Mouse (Mus musculus) lung, embryonic 14.5 days (tissue): ENCODE data around the gene Satb2. TPM values are rescaled to one million over a fixed set of nuclear protein-coding genes. Genes with fewer than 3 reads are reported as not detected.

Source experiments
- ATAC-seq: fragments of 200-750 bp; cut with Nextera tagmentation; 2 replicates; pipeline ENCODE4 v1.8.0; 2017; ENCODE audit warnings: mild to moderate bottlenecking, moderate TSS enrichment, moderate library complexity; ENCODE audit not compliant: insufficient read depth
- DNase-seq: peaks from one replicate; pipeline ENCODE4 v3.0.0-alpha.2; 2015
- H3K27ac ChIP-seq: fragments of 300-500 bp; sonication (generic); 2 replicates; pipeline ENCODE4 v1.5.1; 2014; ENCODE audit warnings: low read depth, mild to moderate bottlenecking, moderate library complexity
- H3K27me3 ChIP-seq: fragments of 300-500 bp; sonication (generic); 2 replicates; pipeline ENCODE4 v1.6.1; 2014; ENCODE audit warnings: low read length, control low read depth; ENCODE audit not compliant: insufficient read depth
- H3K36me3 ChIP-seq: fragments of 300-500 bp; sonication (generic); 2 replicates; pipeline ENCODE4 v1.6.1; 2014; ENCODE audit warnings: control low read depth; ENCODE audit not compliant: insufficient read depth
- H3K4me1 ChIP-seq: fragments of 300-500 bp; sonication (generic); 2 replicates; pipeline ENCODE4 v1.6.1; 2014; ENCODE audit warnings: antibody characterized with exemption, control low read depth; ENCODE audit not compliant: insufficient read depth
- H3K4me2 ChIP-seq: fragments of 300-500 bp; sonication (generic); 2 replicates; pipeline ENCODE4 v1.6.1; 2014; ENCODE audit warnings: mild to moderate bottlenecking
- H3K4me3 ChIP-seq: fragments of 300-500 bp; sonication (generic); 2 replicates; pipeline ENCODE4 v1.5.1; 2014; ENCODE audit warnings: low read depth, low read length
- H3K9ac ChIP-seq: fragments of 300-500 bp; sonication (generic); 2 replicates; pipeline ENCODE4 v1.6.1; 2014
- H3K9me3 ChIP-seq: fragments of 300-500 bp; sonication (generic); 2 replicates; pipeline ENCODE4 v1.6.1; 2016; ENCODE audit warnings: low read depth, low read length, control low read depth
- CTCF ChIP-seq: IDR thresholded peaks from 2 replicates; pipeline ENCODE4 v1.5.1; 2016; ENCODE audit warnings: antibody characterized with exemption, low read depth
- WGBS: fragments of 180-500 bp; shearing (Covaris S2); extraction: QIAGEN DNeasy Blood & Tissue Kit; methylation state at CpG from one replicate; pipeline ENCODE4 v1.1.7; 2014; 5-methylcytosine and 5-hydroxymethylcytosine counted together
- polyA plus RNA-seq: library from polyadenylated mRNA; unstranded; fragments of >200 nt; fragmentation: Nextera tagmentation; extraction: Ambion mirVana; gene quantifications from 2 replicates; pipeline ENCODE4 v1.2.1, GENCODE M21; 2014

The Satb2 gene
- polyA plus RNA-seq, 1 experiment from 2014 or later, result 0.79 TPM

GRCm38 (mm10) chr1:56832738-56833137 lies 145.7 kb downstream of the Satb2 start:
- Histone ChIP-seq H3K4me1 (no peaks in the 10 kb centered on the region), H3K4me3 (no peak overlapping the region), H3K4me2 (no peak overlapping the region), H3K27ac (no peak overlapping the region), H3K36me3 (no peaks in the 10 kb centered on the region), H3K27me3 (no peaks in the 10 kb centered on the region), H3K9me3 (no peaks in the 10 kb centered on the region), H3K9ac (no peak overlapping the region)
- 88% methylated on average over 8 of the region's 8 CpGs for WGBS
- DNase-seq (no peak), ATAC-seq (no peak)
- no peak for TF ChIP-seq CTCF

- no peak for ATAC-seq
- Histone ChIP-seq H3K4me1 (no peaks in the 10 kb centered on the region), H3K36me3 (no peaks in the 10 kb centered on the region), H3K4me2 (no peak overlapping the region), H3K27me3 (no peaks in the 10 kb centered on the region), H3K27ac (no peak overlapping the region), H3K9ac (no peak overlapping the region), H3K9me3 (no peaks in the 10 kb centered on the region), H3K4me3 (no peak overlapping the region)
- DNase-seq, result no peak
- 82% methylated on average over 5 of the region's 5 CpGs for WGBS
- no peak for TF ChIP-seq CTCF
Measured at GRCm38 (mm10) chr1:56822735-56823134, 155.7 kb downstream of the Satb2 start.

DNA sequence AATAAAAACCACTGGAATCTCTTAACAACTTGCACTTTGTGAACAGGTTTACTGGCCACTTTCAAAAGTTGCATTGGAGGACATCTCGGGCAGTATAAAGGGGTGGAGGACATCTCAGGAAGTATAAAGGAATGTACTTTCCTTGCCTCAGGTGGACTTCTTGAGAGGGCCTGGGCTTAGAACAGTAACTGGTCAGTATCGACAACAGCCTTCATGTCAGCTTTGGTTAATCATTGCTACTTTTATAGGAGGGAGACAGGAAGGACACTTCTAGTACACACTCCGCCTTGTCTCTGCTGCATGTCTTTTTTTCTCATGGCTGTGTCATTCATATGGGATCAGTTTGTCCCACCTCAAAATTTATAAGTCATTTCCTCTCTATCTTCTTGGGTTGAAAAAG lies 156.4 kb downstream of the Satb2 start:
- no peak overlapping the region for H3K9ac ChIP-seq
- no peaks in the 10 kb centered on the region for H3K4me1 ChIP-seq
- H3K9me3 ChIP-seq, result no peaks in the 10 kb centered on the region
- no peaks in the 10 kb centered on the region for H3K36me3 ChIP-seq
- H3K4me2 ChIP-seq, result no peak overlapping the region
- no peak for TF ChIP-seq CTCF
- H3K27ac ChIP-seq, result no peak overlapping the region
- no peak for ATAC-seq
- no peak for DNase-seq
- H3K27me3 ChIP-seq, result no peaks in the 10 kb centered on the region
- no peak overlapping the region for H3K4me3 ChIP-seq
- WGBS, result 70% methylated on average over 3 of the region's 3 CpGs

- no peak for DNase-seq
- Histone ChIP-seq H3K27ac (no peak overlapping the region), H3K9ac (no peak overlapping the region), H3K9me3 (no peaks in the 10 kb centered on the region), H3K4me3 (no peak overlapping the region), H3K4me2 (no peak overlapping the region), H3K4me1 (no peaks in the 10 kb centered on the region), H3K36me3 (no peaks in the 10 kb centered on the region), H3K27me3 (no peaks in the 10 kb centered on the region)
- TF ChIP-seq CTCF, result no peak
- no peak for ATAC-seq
Measured at GRCm38 (mm10) chr1:56813506-56813905, 164.9 kb downstream of the Satb2 start.

DNA sequence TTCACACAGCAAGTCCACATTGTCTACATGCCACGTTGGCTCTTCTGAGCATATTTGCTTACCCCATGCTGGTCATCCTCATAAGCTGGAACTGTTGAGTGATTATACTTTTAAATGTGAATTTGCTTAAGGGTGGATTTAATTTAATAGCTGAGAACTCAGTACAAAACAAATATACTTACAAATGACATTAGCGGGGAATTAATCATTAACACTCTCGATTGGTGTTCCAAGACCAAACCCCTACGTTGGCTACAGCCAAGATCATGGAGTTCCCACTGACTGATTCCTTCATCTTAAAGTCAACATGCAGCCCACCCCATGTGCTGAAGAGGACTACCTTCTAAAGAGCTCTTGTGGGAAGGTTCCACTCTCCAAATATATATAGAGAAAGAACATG lies 165.5 kb downstream of the Satb2 start:
- 71% methylated on average over 4 of the region's 4 CpGs for WGBS
- H3K4me2 ChIP-seq, result no peak overlapping the region
- no peak for TF ChIP-seq CTCF
- DNase-seq (no peak), ATAC-seq (no peak)
- no peak overlapping the region for H3K27ac ChIP-seq
- H3K27me3 ChIP-seq, result no peaks in the 10 kb centered on the region
- no peak overlapping the region for H3K4me3 ChIP-seq
- H3K9ac ChIP-seq, result no peak overlapping the region
- no peaks in the 10 kb centered on the region for H3K4me1 ChIP-seq
- H3K9me3 ChIP-seq, result no peaks in the 10 kb centered on the region
- H3K36me3 ChIP-seq, result no peaks in the 10 kb centered on the region

GRCm38 (mm10) chr1:56811486-56811885 lies 167.0 kb downstream of the Satb2 start:
- Histone ChIP-seq H3K4me2 (no peak overlapping the region), H3K4me3 (no peak overlapping the region), H3K4me1 (no peaks in the 10 kb centered on the region), H3K27ac (no peak overlapping the region), H3K27me3 (no peaks in the 10 kb centered on the region), H3K36me3 (no peaks in the 10 kb centered on the region), H3K9me3 (no peaks in the 10 kb centered on the region), H3K9ac (no peak overlapping the region)
- DNase-seq, result no peak
- 76% methylated on average over 3 of the region's 3 CpGs for WGBS
- no peak for ATAC-seq
- no peak for TF ChIP-seq CTCF

- Histone ChIP-seq H3K4me1 (no peaks in the 10 kb centered on the region), H3K27me3 (no peaks in the 10 kb centered on the region), H3K4me3 (no peak overlapping the region), H3K27ac (no peak overlapping the region), H3K9me3 (no peaks in the 10 kb centered on the region), H3K9ac (no peak overlapping the region), H3K36me3 (no peaks in the 10 kb centered on the region), H3K4me2 (no peak overlapping the region)
- 78% methylated on average over 5 of the region's 5 CpGs for WGBS
- TF ChIP-seq CTCF, result no peak
- no peak for ATAC-seq
- no peak for DNase-seq
Measured at GRCm38 (mm10) chr1:56806006-56806405, 172.4 kb downstream of the Satb2 start.

DNA sequence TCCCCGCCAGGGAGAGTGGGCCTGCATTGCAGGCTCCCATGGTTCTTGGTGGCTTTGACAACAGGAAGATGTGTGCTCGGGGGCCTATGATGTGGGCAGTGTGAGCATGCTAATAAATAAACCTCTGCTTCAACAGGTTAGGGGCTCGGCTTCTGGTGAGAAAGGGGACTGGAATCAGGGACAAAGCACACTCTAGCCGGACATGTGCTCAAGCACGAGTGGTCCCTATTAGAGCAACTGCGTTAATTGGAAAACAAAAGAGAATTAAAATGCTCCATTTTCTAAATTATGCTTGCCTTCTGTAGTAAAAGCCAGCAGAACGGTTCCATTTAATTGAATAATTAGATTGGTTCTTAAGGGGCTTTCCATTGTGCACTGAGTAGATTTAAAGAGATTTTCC lies 177.8 kb downstream of the Satb2 start:
- no peak for ATAC-seq
- no peaks in the 10 kb centered on the region for H3K9me3 ChIP-seq
- no peaks in the 10 kb centered on the region for H3K36me3 ChIP-seq

More for the DNA sequence above, 177.8 kb downstream of the Satb2 start:
- H3K27ac ChIP-seq, result no peak overlapping the region
- DNase-seq, result no peak
- no peak for TF ChIP-seq CTCF
- no peak overlapping the region for H3K4me2 ChIP-seq
- H3K27me3 ChIP-seq, result no peaks in the 10 kb centered on the region
- H3K9ac ChIP-seq, result no peak overlapping the region
- H3K4me1 ChIP-seq, result no peaks in the 10 kb centered on the region
- WGBS, result 92% methylated on average over 7 of the region's 7 CpGs
- no peak overlapping the region for H3K4me3 ChIP-seq
